Mouse (Mus musculus): ENCODE results near the gene Bod1l. TPM values are rescaled to one million over a fixed set of nuclear protein-coding genes. Genes with fewer than 3 reads are reported as not detected.

The Bod1l gene
- polyA plus RNA-seq (2015; fragmentation: Nextera tagmentation; extraction: Ambion mirVana): 28.4 and 30.2 TPM in 2 replicates

- Histone ChIP-seq H3K4me3 (replicated peaks; ENCODE audit: low read length) (peak within 1 kb of the TSS; percentile 74), H3K4me2 (ENCODE audit: low read length) (peak within 1 kb of the TSS; percentile 54), H3K9ac (replicated peaks; ENCODE audit: low read depth, low read length) (peak within 1 kb of the TSS; percentile 89), H3K27me3 (replicated peaks; ENCODE audit: control insufficient read depth, insufficient read depth, low read length) (no peaks in the 10 kb centered on the region), H3K36me3 (ENCODE audit: control insufficient read depth, insufficient read depth) (no peaks in the 10 kb centered on the region), H3K27ac (ENCODE audit: low read length) (peak within 1 kb of the TSS; percentile 56), H3K4me1 (replicated peaks; ENCODE audit: control insufficient read depth, insufficient read depth, low read length) (peaks cover 15% of the 10 kb centered on the region), H3K9me3 (ENCODE audit: control insufficient read depth, low read length) (no peaks in the 10 kb centered on the region)
- 0% methylated on average over 36 of the region's 38 CpGs for WGBS
- ATAC-seq: peak; percentile 96
Measured at GRCm38 (mm10) chr5:41844147-41844529, at the start of gene Bod1l. TSS of gene Bod1l (minus strand) at chr5:41844315.

DNA sequence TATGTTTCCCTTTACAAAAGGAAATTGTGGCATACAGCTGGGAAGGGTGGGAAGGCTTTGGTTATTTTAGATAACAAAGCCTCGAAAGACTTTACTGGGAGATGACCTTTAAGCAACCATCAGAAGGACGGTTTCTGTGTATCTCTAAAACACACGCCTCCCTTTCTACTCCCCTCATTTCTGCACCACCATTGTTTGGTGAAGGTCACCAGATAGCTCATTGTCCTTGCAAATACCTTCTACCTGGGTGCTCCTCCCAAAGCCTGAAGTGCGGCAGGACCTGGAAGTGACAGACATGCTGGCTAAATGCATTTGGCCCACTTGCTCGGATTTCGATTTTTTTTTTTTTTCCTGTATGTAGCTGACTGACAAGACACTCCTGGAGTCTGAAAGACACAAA, 49.2 kb upstream of the Bod1l start:
- Histone ChIP-seq H3K4me1 (replicated peaks; ENCODE audit: control insufficient read depth, insufficient read depth, low read length) (peaks cover 5% of the 10 kb centered on the region; the same call in 1 of the 2 replicates), H3K36me3 (ENCODE audit: control insufficient read depth, insufficient read depth) (no peaks in the 10 kb centered on the region), H3K4me3 (replicated peaks; ENCODE audit: low read length) (no peak overlapping the region), H3K27me3 (replicated peaks; ENCODE audit: control insufficient read depth, insufficient read depth, low read length) (no peaks in the 10 kb centered on the region), H3K9ac (replicated peaks; ENCODE audit: low read depth, low read length) (no peak overlapping the region), H3K4me2 (ENCODE audit: low read length) (no peak overlapping the region), H3K9me3 (ENCODE audit: control insufficient read depth, low read length) (no peaks in the 10 kb centered on the region), H3K27ac (ENCODE audit: low read length) (no peak overlapping the region)
- WGBS: 77% methylated on average over 6 of the region's 6 CpGs
- ATAC-seq: no peak

DNA sequence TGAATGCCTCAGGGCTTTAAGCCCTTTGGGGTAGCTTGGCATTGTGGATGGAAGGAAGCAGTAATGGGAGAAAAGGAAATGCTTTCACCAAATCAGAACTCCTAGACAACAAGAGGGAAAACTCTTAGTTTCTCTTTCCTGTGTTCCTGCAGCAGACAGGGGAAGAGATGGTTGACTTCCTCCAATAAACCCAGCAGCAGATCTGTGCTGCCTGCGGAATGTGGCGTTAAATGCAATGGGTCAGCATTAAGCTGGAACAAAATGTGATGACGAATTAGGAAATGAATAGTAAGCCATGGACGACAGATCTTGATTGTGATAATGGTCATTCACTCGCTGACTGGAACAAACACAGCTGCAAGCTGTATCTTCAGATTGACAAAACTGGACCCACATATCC, 46.8 kb upstream of the Bod1l start:
- no peak overlapping the region for H3K9ac ChIP-seq (replicated peaks; ENCODE audit: low read depth, low read length)
- H3K27ac ChIP-seq (ENCODE audit: low read length): no peak overlapping the region
- no peaks in the 10 kb centered on the region for H3K27me3 ChIP-seq (replicated peaks; ENCODE audit: control insufficient read depth, insufficient read depth, low read length)
- no peak overlapping the region for H3K4me2 ChIP-seq (ENCODE audit: low read length)
- H3K4me1 ChIP-seq (replicated peaks; ENCODE audit: control insufficient read depth, insufficient read depth, low read length): peaks cover 5% of the 10 kb centered on the region; the same call in 1 of the 2 replicates
- ATAC-seq: no peak
- WGBS: 62% methylated on average over 5 of the region's 5 CpGs
- H3K4me3 ChIP-seq (replicated peaks; ENCODE audit: low read length): no peak overlapping the region
- no peaks in the 10 kb centered on the region for H3K9me3 ChIP-seq (ENCODE audit: control insufficient read depth, low read length)
- H3K36me3 ChIP-seq (ENCODE audit: control insufficient read depth, insufficient read depth): no peaks in the 10 kb centered on the region

GRCm38 (mm10) chr5:41889245-41889849, 45.2 kb upstream of the Bod1l start:
- no peaks in the 10 kb centered on the region for H3K9me3 ChIP-seq (ENCODE audit: control insufficient read depth, low read length)
- 57% methylated on average over 8 of the region's 8 CpGs for WGBS
- peaks cover 5% of the 10 kb centered on the region; the same call in 1 of the 2 replicates for H3K4me1 ChIP-seq (replicated peaks; ENCODE audit: control insufficient read depth, insufficient read depth, low read length)
- no peak overlapping the region for H3K4me3 ChIP-seq (replicated peaks; ENCODE audit: low read length)
- ATAC-seq: peak; percentile 12; the same call in 1 of the 2 replicates
- no peaks in the 10 kb centered on the region for H3K36me3 ChIP-seq (ENCODE audit: control insufficient read depth, insufficient read depth)
- no peak overlapping the region for H3K9ac ChIP-seq (replicated peaks; ENCODE audit: low read depth, low read length)
- no peak overlapping the region for H3K4me2 ChIP-seq (ENCODE audit: low read length)
- no peak overlapping the region for H3K27ac ChIP-seq (ENCODE audit: low read length)
- no peaks in the 10 kb centered on the region for H3K27me3 ChIP-seq (replicated peaks; ENCODE audit: control insufficient read depth, insufficient read depth, low read length)

DNA sequence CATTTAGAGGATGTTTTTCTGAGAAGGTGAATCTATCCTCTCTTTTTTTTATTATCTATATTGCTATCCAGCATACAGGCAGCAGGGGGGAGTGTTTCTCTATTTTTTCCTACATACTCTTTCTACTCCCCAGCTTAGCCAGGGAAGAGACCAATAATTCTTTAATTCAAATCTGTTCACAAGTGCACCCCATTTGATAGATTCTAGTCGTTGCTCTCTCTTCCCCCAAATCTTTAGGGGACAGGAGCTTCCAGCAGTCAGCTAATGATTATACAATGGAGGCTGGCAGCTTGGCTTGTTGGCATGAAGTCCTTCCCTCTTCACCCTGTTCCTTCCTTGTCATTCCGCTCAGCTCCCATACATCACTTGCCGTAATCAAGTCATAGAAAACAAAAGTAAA, 44.7 kb upstream of the Bod1l start:
- 23% methylated on average over 3 of the region's 3 CpGs for WGBS

GRCm38 (mm10) chr5:41887738-41888137, 43.6 kb upstream of the Bod1l start:
- WGBS: 14% methylated on average over 4 of the region's 4 CpGs

More for the DNA sequence above, 44.7 kb upstream of the Bod1l start:
- Histone ChIP-seq H3K9me3 (ENCODE audit: control insufficient read depth, low read length) (no peaks in the 10 kb centered on the region), H3K9ac (replicated peaks; ENCODE audit: low read depth, low read length) (no peak overlapping the region), H3K4me3 (replicated peaks; ENCODE audit: low read length) (no peak overlapping the region), H3K36me3 (ENCODE audit: control insufficient read depth, insufficient read depth) (no peaks in the 10 kb centered on the region), H3K4me2 (ENCODE audit: low read length) (0 out of 2 replicates have a peak overlapping the region, but pooled peaks have one; percentile 8), H3K4me1 (replicated peaks; ENCODE audit: control insufficient read depth, insufficient read depth, low read length) (peaks cover 5% of the 10 kb centered on the region; the same call in 1 of the 2 replicates), H3K27me3 (replicated peaks; ENCODE audit: control insufficient read depth, insufficient read depth, low read length) (no peaks in the 10 kb centered on the region), H3K27ac (ENCODE audit: low read length) (no peak overlapping the region)
- ATAC-seq: peak; percentile 87

GRCm38 (mm10) chr5:41884563-41884962, 40.4 kb upstream of the Bod1l start:
- Histone ChIP-seq H3K4me2 (ENCODE audit: low read length) (no peak overlapping the region), H3K9me3 (ENCODE audit: control insufficient read depth, low read length) (no peaks in the 10 kb centered on the region), H3K4me3 (replicated peaks; ENCODE audit: low read length) (no peak overlapping the region), H3K27ac (ENCODE audit: low read length) (no peak overlapping the region), H3K4me1 (replicated peaks; ENCODE audit: control insufficient read depth, insufficient read depth, low read length) (peaks cover 4% of the 10 kb centered on the region; the same call in 1 of the 2 replicates), H3K9ac (replicated peaks; ENCODE audit: low read depth, low read length) (no peak overlapping the region), H3K36me3 (ENCODE audit: control insufficient read depth, insufficient read depth) (no peaks in the 10 kb centered on the region), H3K27me3 (replicated peaks; ENCODE audit: control insufficient read depth, insufficient read depth, low read length) (no peaks in the 10 kb centered on the region)
- WGBS: 18% methylated on average over 12 of the region's 12 CpGs
- ATAC-seq: peak; percentile 43; the same call in 1 of the 2 replicates

More at GRCm38 (mm10) chr5:41887738-41888137, 43.6 kb upstream of the Bod1l start:
- H3K27ac ChIP-seq (ENCODE audit: low read length): no peak overlapping the region
- no peaks in the 10 kb centered on the region for H3K9me3 ChIP-seq (ENCODE audit: control insufficient read depth, low read length)
- H3K27me3 ChIP-seq (replicated peaks; ENCODE audit: control insufficient read depth, insufficient read depth, low read length): no peaks in the 10 kb centered on the region
- H3K4me3 ChIP-seq (replicated peaks; ENCODE audit: low read length): no peak overlapping the region
- 0 out of 2 replicates have a peak, but pooled peaks have one; percentile 16 for ATAC-seq
- H3K4me1 ChIP-seq (replicated peaks; ENCODE audit: control insufficient read depth, insufficient read depth, low read length): peaks cover 5% of the 10 kb centered on the region; the same call in 1 of the 2 replicates
- no peak overlapping the region for H3K4me2 ChIP-seq (ENCODE audit: low read length)
- H3K9ac ChIP-seq (replicated peaks; ENCODE audit: low read depth, low read length): no peak overlapping the region
- H3K36me3 ChIP-seq (ENCODE audit: control insufficient read depth, insufficient read depth): no peaks in the 10 kb centered on the region

GRCm38 (mm10) chr5:41871164-41871563, 27.0 kb upstream of the Bod1l start:
- no peaks in the 10 kb centered on the region for H3K36me3 ChIP-seq (ENCODE audit: control insufficient read depth, insufficient read depth)
- WGBS: 60% methylated on average over 2 of the region's 2 CpGs
- H3K9me3 ChIP-seq (ENCODE audit: control insufficient read depth, low read length): no peaks in the 10 kb centered on the region; the same call in 1 of the 2 replicates
- peaks cover 11% of the 10 kb centered on the region for H3K4me1 ChIP-seq (replicated peaks; ENCODE audit: control insufficient read depth, insufficient read depth, low read length)
- no peak overlapping the region for H3K4me2 ChIP-seq (ENCODE audit: low read length)
- no peaks in the 10 kb centered on the region for H3K27me3 ChIP-seq (replicated peaks; ENCODE audit: control insufficient read depth, insufficient read depth, low read length)
- no peak overlapping the region for H3K4me3 ChIP-seq (replicated peaks; ENCODE audit: low read length)
- H3K9ac ChIP-seq (replicated peaks; ENCODE audit: low read depth, low read length): no peak overlapping the region
- ATAC-seq: peak; percentile 80
- H3K27ac ChIP-seq (ENCODE audit: low read length): 0 out of 2 replicates have a peak overlapping the region, but pooled peaks have one; percentile 50

- Histone ChIP-seq H3K27ac (ENCODE audit: low read length) (no peak overlapping the region), H3K4me2 (ENCODE audit: low read length) (no peak overlapping the region), H3K36me3 (ENCODE audit: control insufficient read depth, insufficient read depth) (no peaks in the 10 kb centered on the region), H3K27me3 (replicated peaks; ENCODE audit: control insufficient read depth, insufficient read depth, low read length) (no peaks in the 10 kb centered on the region), H3K4me1 (replicated peaks; ENCODE audit: control insufficient read depth, insufficient read depth, low read length) (no peaks in the 10 kb centered on the region), H3K9me3 (ENCODE audit: control insufficient read depth, low read length) (no peaks in the 10 kb centered on the region), H3K4me3 (replicated peaks; ENCODE audit: low read length) (no peak overlapping the region), H3K9ac (replicated peaks; ENCODE audit: low read depth, low read length) (no peak overlapping the region)
- 87% methylated on average over 2 of the region's 2 CpGs for WGBS
- no peak for ATAC-seq
Measured at GRCm38 (mm10) chr5:41855781-41856180, 11.7 kb upstream of the Bod1l start.

All from forebrain, embryonic 16.5 days (tissue).